Comparison of ENCODE assay signal across 20 mouse cellular contexts in genomic region chr8:60963931-60964330, GRCm38 (mm10). TPM values are rescaled to one million over a fixed set of nuclear protein-coding genes. Genes with fewer than 3 reads are reported as not detected.
DNase-seq lines count a peak whose midpoint lies in the region; ATAC-seq and TF ChIP-seq lines count a peak whose summit lies in the region.
"Had no signal": no experiment of that assay in that cellular context is flagged by ENCODE, and none has a peak within 500 bp of the region (broad histone marks: within the 10 kb centered on the region; RNA-seq: fewer than 3 reads in every experiment).

No protein-coding gene starts in this region.

- H3K27ac ChIP-seq in gastrocnemius, adult 2 months, result peak overlapping the region; percentile 86
- 0 out of 2 replicates have a peak overlapping the region, but pooled peaks have one; percentile 14 for H3K27ac ChIP-seq in liver, embryonic 12.5 days
- no peak overlapping the region for H3K27ac ChIP-seq in liver, postnatal 0 days (ENCODE audit: low read depth)
- H3K27ac ChIP-seq: embryonic facial prominence, embryonic 10.5 days; forebrain, embryonic 15.5 days; heart, embryonic 10.5 days; hindbrain, embryonic 10.5 days; hindbrain, embryonic 14.5 days had no signal

- H3K4me1 ChIP-seq in liver, embryonic 12.5 days, result peaks cover 63% of the 10 kb centered on the region
- peaks cover 18% of the 10 kb centered on the region for H3K4me1 ChIP-seq in liver, postnatal 0 days (ENCODE audit: insufficient read depth)
- H3K4me1 ChIP-seq: forebrain, embryonic 15.5 days had no signal

- no peaks in the 10 kb centered on the region for H3K27me3 ChIP-seq in liver, embryonic 12.5 days (replicated peaks)
- no peaks in the 10 kb centered on the region for H3K27me3 ChIP-seq in liver, postnatal 0 days (ENCODE audit: insufficient read depth, low read length)
- H3K27me3 ChIP-seq: forebrain, embryonic 15.5 days had no signal

- no peaks in the 10 kb centered on the region for H3K36me3 ChIP-seq in liver, embryonic 12.5 days
- H3K36me3 ChIP-seq in liver, postnatal 0 days (replicated peaks; ENCODE audit: insufficient read depth, low read length), result no peaks in the 10 kb centered on the region
- H3K36me3 ChIP-seq: embryonic facial prominence, embryonic 10.5 days; forebrain, embryonic 15.5 days; heart, embryonic 10.5 days; hindbrain, embryonic 10.5 days had no signal

- no peak for TF ChIP-seq CTCF in gastrocnemius, adult 2 months (IDR thresholded peaks at IDR 0.05)
- TF ChIP-seq CTCF in liver, postnatal 0 days (IDR thresholded peaks at IDR 0.05; ENCODE audit: low read depth), result no peak

- TF ChIP-seq EP300 in liver, postnatal 0 days (IDR thresholded peaks at IDR 0.05; ENCODE audit: low read depth), result no peak

- H3K4me2 ChIP-seq in liver, embryonic 12.5 days, result no peak overlapping the region
- no peak overlapping the region for H3K4me2 ChIP-seq in liver, postnatal 0 days (ENCODE audit: low read depth, low read length)
- H3K4me2 ChIP-seq: forebrain, embryonic 15.5 days; hindbrain, embryonic 14.5 days had no signal

- no peaks in the 10 kb centered on the region for H3K9me3 ChIP-seq in liver, embryonic 12.5 days (replicated peaks)
- H3K9me3 ChIP-seq in liver, postnatal 0 days (ENCODE audit: low read length), result no peaks in the 10 kb centered on the region
- H3K9me3 ChIP-seq: embryonic facial prominence, embryonic 10.5 days; forebrain, embryonic 15.5 days; heart, embryonic 10.5 days; hindbrain, embryonic 10.5 days had no signal

- no peak overlapping the region for H3K9ac ChIP-seq in liver, embryonic 12.5 days
- H3K9ac ChIP-seq in liver, postnatal 0 days (replicated peaks), result no peak overlapping the region
- H3K9ac ChIP-seq: forebrain, embryonic 15.5 days; hindbrain, embryonic 14.5 days had no signal

- peak; percentile 41; the same call in 1 of the 2 replicates for ATAC-seq in liver, embryonic 12.5 days
- ATAC-seq in liver, postnatal 0 days, result no peak
- peak; percentile 41 for ATAC-seq in megakaryocyte, adult 5-6 weeks (ENCODE audit: poor library complexity, severe bottlenecking)
- ATAC-seq: forebrain, embryonic 15.5 days had no signal

- WGBS in liver, embryonic 12.5 days (ENCODE audit: insufficient replicate concordance), result 28% methylated on average over 2 of the region's 2 CpGs
- 31% methylated on average over 2 of the region's 2 CpGs for WGBS in liver, postnatal 0 days (ENCODE audit: insufficient replicate concordance)

- peak overlapping the region; percentile 51 for H3K4me3 ChIP-seq in gastrocnemius, adult 2 months
- no peak overlapping the region for H3K4me3 ChIP-seq in liver, embryonic 12.5 days
- no peak overlapping the region for H3K4me3 ChIP-seq in liver, postnatal 0 days (ENCODE audit: low read depth, low read length)
- H3K4me3 ChIP-seq: embryonic facial prominence, embryonic 10.5 days; forebrain, embryonic 15.5 days; heart, embryonic 10.5 days; hindbrain, embryonic 10.5 days had no signal

- DNase-seq in gastrocnemius, adult 2 months, result no peak
- DNase-seq in gastrocnemius, postnatal 10 days, result no peak
- DNase-seq in liver, postnatal 0 days, result no peak
- peak; percentile 25 for DNase-seq in retina, postnatal 1 day
- no peak for DNase-seq in kidney, adult 9 months
- no peak for DNase-seq in thymus, postnatal 36 days
- DNase-seq: adrenal gland, adult 8-10 months; adrenal gland, postnatal 36 days; cerebellum, adult 2 months; cerebellum, postnatal 10 days; gastrocnemius, postnatal 14 days; heart, adult 11 months; heart, postnatal 10 days had no signal

- intact Hi-C loops in gastrocnemius, adult 2 months (cut with DNase I), result no loop called here

RNA-seq across cellular contexts. Expression of gene Clcn3, which starts 19.2 kb away (rescaled TPM):
- 10 to 100 TPM; 27.5 to 37.4 TPM for total RNA-seq in gastrocnemius, adult 2 months (2021)
- 10 to 100 TPM; 17.9 to 20.8 TPM for total RNA-seq in gastrocnemius, postnatal 10 days (2021)
- polyA plus RNA-seq in liver, embryonic 12.5 days (2016; fragmentation: Nextera tagmentation; extraction: Ambion mirVana), result 43.8 and 44.9 TPM in 2 replicates
- 22.9 and 23.3 TPM in 2 replicates for polyA plus RNA-seq in liver, postnatal 0 days (2015; fragmentation: Nextera tagmentation; extraction: Ambion mirVana)
- total RNA-seq in megakaryocyte, adult 5-6 weeks (2015), result 16.4 and 17.9 TPM in 2 replicates
- 21.1 and 26.0 TPM in 2 replicates for total RNA-seq in megakaryocyte, adult 5-6 weeks (2017)

RNA-seq across cellular contexts. Expression of gene Nek1, which starts 29.1 kb away (rescaled TPM):
- total RNA-seq in gastrocnemius, adult 2 months (2021), result 1 to 10 TPM; 3.8 to 4.7 TPM
- 1 to 10 TPM; 5.5 to 8.9 TPM for total RNA-seq in gastrocnemius, postnatal 10 days (2021)
- 10.1 and 10.6 TPM in 2 replicates for polyA plus RNA-seq in liver, embryonic 12.5 days (2016; fragmentation: Nextera tagmentation; extraction: Ambion mirVana)
- 3.4 and 4.4 TPM in 2 replicates for polyA plus RNA-seq in liver, postnatal 0 days (2015; fragmentation: Nextera tagmentation; extraction: Ambion mirVana)
- 4.4 and 5.4 TPM in 2 replicates for total RNA-seq in megakaryocyte, adult 5-6 weeks (2015)
- total RNA-seq in megakaryocyte, adult 5-6 weeks (2017), result 6.2 and 6.4 TPM in 2 replicates
